Mouse (Mus musculus): ENCODE measurements around the gene Hbb-bh1. TPM values are rescaled to one million over a fixed set of nuclear protein-coding genes. Genes with fewer than 3 reads are reported as not detected.
"Not testable (repeated sequence)": the region's sequence is repeated elsewhere in the genome, so short reads cannot be mapped to it uniquely, and the experiment has no call there.

Gene Hbb-bh1
- polyA plus RNA-seq, 1 experiment from 2014 or later, result 2,995 TPM

DNA sequence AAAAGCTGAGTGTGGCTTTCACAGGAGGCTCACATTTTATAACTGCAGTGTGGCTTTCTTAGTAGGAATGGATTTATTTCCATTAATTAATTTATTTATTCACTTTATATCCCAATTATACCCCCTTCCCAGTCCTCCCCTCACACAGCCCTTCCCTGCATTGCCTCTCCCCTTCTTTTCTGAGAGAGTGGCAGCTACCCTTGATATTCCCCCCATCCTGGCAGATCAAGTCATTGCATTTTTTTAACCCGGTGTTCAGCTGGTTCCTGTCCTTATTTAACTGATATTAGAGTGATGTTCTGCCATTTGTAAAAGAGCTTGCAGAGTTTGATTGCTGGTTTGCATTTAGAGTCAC, 33.2 kb downstream of the Hbb-bh1 start:
- H3K27ac ChIP-seq (replicated peaks), result no peak overlapping the region
- no peak for DNase-seq (ENCODE audit: low spot score)
- H3K4me1 ChIP-seq, result no peaks in the 10 kb centered on the region
- 71% methylated on average over 1 of the region's 1 CpGs for WGBS
- H3K36me3 ChIP-seq (replicated peaks), result no peaks in the 10 kb centered on the region
- H3K9me3 ChIP-seq, result no peaks in the 10 kb centered on the region
- no peaks in the 10 kb centered on the region for H3K27me3 ChIP-seq (replicated peaks; ENCODE audit: low read depth, poor library complexity, severe bottlenecking)
- H3K4me3 ChIP-seq, result no peak overlapping the region

DNA sequence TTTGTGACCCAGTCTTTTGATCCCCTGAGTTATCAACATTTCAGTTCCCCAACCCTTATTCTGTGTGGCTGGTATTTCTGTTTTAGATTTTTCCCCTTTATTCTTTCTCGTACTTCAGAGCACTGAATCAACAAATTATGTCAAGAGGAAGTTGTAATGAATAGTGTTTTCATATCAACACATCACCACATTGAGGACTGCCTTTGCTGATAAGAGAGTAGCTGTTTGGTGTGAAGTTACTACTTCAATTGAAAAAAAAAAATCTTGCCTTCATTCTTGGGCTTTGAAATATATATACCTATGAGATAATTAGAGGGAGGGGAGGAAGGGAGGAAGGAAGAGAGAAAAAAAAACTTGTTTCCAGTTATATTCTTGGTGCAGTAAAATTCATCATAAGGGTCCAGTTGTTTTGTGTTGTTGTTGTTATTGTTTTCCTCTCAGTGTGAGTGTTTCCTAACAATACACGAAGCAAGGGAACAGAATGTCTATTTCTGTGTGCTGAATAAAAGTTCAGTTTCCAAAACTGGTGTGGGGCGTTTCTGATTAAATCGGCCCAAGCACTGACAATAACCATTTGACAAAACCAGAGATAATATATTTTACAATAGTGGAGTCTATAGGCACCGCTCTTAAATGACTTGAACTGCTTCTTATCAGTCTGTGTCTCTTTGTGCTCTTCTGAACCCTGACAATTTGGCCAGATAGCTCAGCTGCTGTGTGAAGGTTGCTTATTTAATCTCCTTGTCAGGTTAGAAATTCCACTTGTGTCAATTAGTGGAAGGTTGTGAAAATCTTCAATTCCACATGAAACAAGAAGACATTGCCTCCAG, 33.8 kb downstream of the Hbb-bh1 start:
- DNase-seq (ENCODE audit: low spot score), result no peak
- Histone ChIP-seq H3K4me1 (no peaks in the 10 kb centered on the region), H3K36me3 (replicated peaks) (no peaks in the 10 kb centered on the region), H3K4me3 (no peak overlapping the region), H3K27ac (replicated peaks) (no peak overlapping the region), H3K27me3 (replicated peaks; ENCODE audit: low read depth, poor library complexity, severe bottlenecking) (no peaks in the 10 kb centered on the region), H3K9me3 (no peaks in the 10 kb centered on the region)
- WGBS, result 79% methylated on average over 5 of the region's 5 CpGs

GRCm38 (mm10) chr7:103808120-103808519, 34.8 kb downstream of the Hbb-bh1 start:
- H3K9me3 ChIP-seq; H3K4me3 ChIP-seq; H3K4me1 ChIP-seq; H3K27ac ChIP-seq (replicated peaks); H3K36me3 ChIP-seq (replicated peaks); H3K27me3 ChIP-seq (replicated peaks; ENCODE audit: low read depth, poor library complexity, severe bottlenecking); DNase-seq (ENCODE audit: low spot score): not testable (repeated sequence)
- 73% methylated on average over 2 of the region's 2 CpGs for WGBS

GRCm38 (mm10) chr7:103806856-103807255, 36.1 kb downstream of the Hbb-bh1 start:
- DNase-seq (ENCODE audit: low spot score), result peak; percentile 18
- WGBS, result 68% methylated on average over 1 of the region's 1 CpGs
- Histone ChIP-seq H3K27ac (replicated peaks) (no peak overlapping the region), H3K9me3 (no peaks in the 10 kb centered on the region), H3K4me3 (no peak overlapping the region), H3K36me3 (replicated peaks) (no peaks in the 10 kb centered on the region), H3K27me3 (replicated peaks; ENCODE audit: low read depth, poor library complexity, severe bottlenecking) (no peaks in the 10 kb centered on the region), H3K4me1 (no peaks in the 10 kb centered on the region)

DNA sequence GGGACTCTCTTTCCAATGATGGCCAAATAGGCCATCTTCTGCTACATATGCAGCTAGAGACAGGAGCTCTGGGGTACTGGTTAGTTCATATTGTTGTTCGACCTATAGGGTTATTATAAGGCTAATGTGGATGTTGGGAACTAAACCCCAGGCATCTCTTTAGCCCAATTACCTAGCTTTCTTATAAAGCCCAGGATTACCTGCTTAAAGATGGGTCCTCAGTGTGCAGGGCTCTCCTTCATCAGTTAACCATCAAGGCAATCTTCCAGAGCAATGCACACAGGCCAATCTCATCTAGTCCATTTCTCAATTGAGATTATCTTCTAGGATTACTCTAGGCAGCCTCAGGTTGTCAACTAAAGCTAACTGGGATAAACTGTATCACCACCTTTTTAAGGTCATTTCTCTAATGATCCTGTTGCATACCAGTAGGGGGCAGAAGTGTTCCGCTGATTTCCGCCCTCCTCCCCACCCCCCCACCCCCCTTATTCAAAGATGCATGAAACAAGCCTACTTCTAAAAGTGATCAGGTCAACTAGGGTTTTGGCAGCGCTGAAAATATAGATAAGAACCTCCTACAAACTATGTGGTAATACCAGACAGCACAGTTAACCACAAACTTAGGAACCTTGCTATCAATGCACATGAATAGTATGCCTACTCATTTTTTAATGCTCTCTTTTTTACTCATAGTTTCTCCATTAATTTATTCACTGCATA, 50.1 kb downstream of the Hbb-bh1 start:
- Histone ChIP-seq H3K27ac (replicated peaks) (no peak overlapping the region), H3K4me3 (no peak overlapping the region), H3K27me3 (replicated peaks; ENCODE audit: low read depth, poor library complexity, severe bottlenecking) (no peaks in the 10 kb centered on the region), H3K4me1 (no peaks in the 10 kb centered on the region), H3K36me3 (replicated peaks) (no peaks in the 10 kb centered on the region), H3K9me3 (no peaks in the 10 kb centered on the region)
- no peak for DNase-seq (ENCODE audit: low spot score)
- WGBS, result 27% methylated on average over 4 of the region's 4 CpGs

GRCm38 (mm10) chr7:103791721-103792120, 51.2 kb downstream of the Hbb-bh1 start, which contains the start of gene Olfr67:
Gene Olfr67 (minus strand): TSS chr7:103791821.
- Histone ChIP-seq H3K4me1 (no peaks in the 10 kb centered on the region), H3K4me3 (no peak within 1 kb of the TSS), H3K9me3 (no peaks in the 10 kb centered on the region), H3K27ac (replicated peaks) (no peak within 1 kb of the TSS), H3K27me3 (replicated peaks; ENCODE audit: low read depth, poor library complexity, severe bottlenecking) (no peaks in the 10 kb centered on the region), H3K36me3 (replicated peaks) (no peaks in the 10 kb centered on the region)
- DNase-seq (ENCODE audit: low spot score), result no peak
- 82% methylated on average over 3 of the region's 3 CpGs for WGBS

Other genes with a start within 250 kb of the Hbb-bh1 start
- not detected in 2 replicates for gene Olfr619, start 242.6 kb downstream of the Hbb-bh1 start, polyA plus RNA-seq (2016; fragmentation: Nextera tagmentation; extraction: Ambion mirVana)
- gene Olfr620, start 230.6 kb downstream of the Hbb-bh1 start, polyA plus RNA-seq (2016; fragmentation: Nextera tagmentation; extraction: Ambion mirVana), result not detected in 2 replicates
- gene Olfr622, start 200.5 kb downstream of the Hbb-bh1 start, polyA plus RNA-seq (2016; fragmentation: Nextera tagmentation; extraction: Ambion mirVana), result not detected in 2 replicates
- not detected in 2 replicates for gene Olfr623, start 179.5 kb downstream of the Hbb-bh1 start, polyA plus RNA-seq (2016; fragmentation: Nextera tagmentation; extraction: Ambion mirVana)
- gene Olfr624, start 172.0 kb downstream of the Hbb-bh1 start, polyA plus RNA-seq (2016; fragmentation: Nextera tagmentation; extraction: Ambion mirVana), result 0.04 and 0.05 TPM in 2 replicates
- gene Olfr625-ps1, start 160.4 kb downstream of the Hbb-bh1 start, polyA plus RNA-seq (2016; fragmentation: Nextera tagmentation; extraction: Ambion mirVana), result not detected in 2 replicates
- not detected in 2 replicates for gene Olfr243, start 128.5 kb downstream of the Hbb-bh1 start, polyA plus RNA-seq (2016; fragmentation: Nextera tagmentation; extraction: Ambion mirVana)
- gene Olfr628, start 112.8 kb downstream of the Hbb-bh1 start, polyA plus RNA-seq (2016; fragmentation: Nextera tagmentation; extraction: Ambion mirVana), result not detected in 2 replicates
- not detected in 2 replicates for gene Olfr629, start 98.2 kb downstream of the Hbb-bh1 start, polyA plus RNA-seq (2016; fragmentation: Nextera tagmentation; extraction: Ambion mirVana)
- not detected in 2 replicates for gene Olfr630, start 85.8 kb downstream of the Hbb-bh1 start, polyA plus RNA-seq (2016; fragmentation: Nextera tagmentation; extraction: Ambion mirVana)
- not detected in 2 replicates for gene Olfr69, start 71.6 kb downstream of the Hbb-bh1 start, polyA plus RNA-seq (2016; fragmentation: Nextera tagmentation; extraction: Ambion mirVana)
- not detected in 2 replicates for gene Olfr68, start 63.5 kb downstream of the Hbb-bh1 start, polyA plus RNA-seq (2016; fragmentation: Nextera tagmentation; extraction: Ambion mirVana)
- gene Olfr67, start 51.3 kb downstream of the Hbb-bh1 start, polyA plus RNA-seq (2016; fragmentation: Nextera tagmentation; extraction: Ambion mirVana), result not detected in 2 replicates
- 142 and 287 TPM in 2 replicates for gene Hbb-bt, start 29.2 kb downstream of the Hbb-bh1 start, polyA plus RNA-seq (2016; fragmentation: Nextera tagmentation; extraction: Ambion mirVana)
- 53.2 and 94.1 TPM in 2 replicates for gene Hbb-bs, start 15.1 kb downstream of the Hbb-bh1 start, polyA plus RNA-seq (2016; fragmentation: Nextera tagmentation; extraction: Ambion mirVana)
- 0.29 TPM in 1 of 2 replicates, not detected in the other for gene Hbb-bh2, start 2.6 kb downstream of the Hbb-bh1 start, polyA plus RNA-seq (2016; fragmentation: Nextera tagmentation; extraction: Ambion mirVana)
- 6,247 and 7,270 TPM in 2 replicates for gene Hbb-y, start 10.1 kb upstream of the Hbb-bh1 start, polyA plus RNA-seq (2016; fragmentation: Nextera tagmentation; extraction: Ambion mirVana)
- not detected in 2 replicates for gene Olfr66, start 43.1 kb upstream of the Hbb-bh1 start, polyA plus RNA-seq (2016; fragmentation: Nextera tagmentation; extraction: Ambion mirVana)
- gene Olfr64, start 51.3 kb upstream of the Hbb-bh1 start, polyA plus RNA-seq (2016; fragmentation: Nextera tagmentation; extraction: Ambion mirVana), result not detected in 2 replicates
- not detected in 2 replicates for gene Olfr65, start 60.3 kb upstream of the Hbb-bh1 start, polyA plus RNA-seq (2016; fragmentation: Nextera tagmentation; extraction: Ambion mirVana)
- not detected in 2 replicates for gene Olfr631, start 85.7 kb upstream of the Hbb-bh1 start, polyA plus RNA-seq (2016; fragmentation: Nextera tagmentation; extraction: Ambion mirVana)
- not detected in 2 replicates for gene Olfr632, start 91.2 kb upstream of the Hbb-bh1 start, polyA plus RNA-seq (2016; fragmentation: Nextera tagmentation; extraction: Ambion mirVana)
- gene Olfr633, start 101.3 kb upstream of the Hbb-bh1 start, polyA plus RNA-seq (2016; fragmentation: Nextera tagmentation; extraction: Ambion mirVana), result 0.05 TPM in 1 of 2 replicates, not detected in the other
- gene Olfr635, start 128.0 kb upstream of the Hbb-bh1 start, polyA plus RNA-seq (2016; fragmentation: Nextera tagmentation; extraction: Ambion mirVana), result 0.02 TPM in 1 of 2 replicates, not detected in the other
- gene Olfr638, start 155.6 kb upstream of the Hbb-bh1 start, polyA plus RNA-seq (2016; fragmentation: Nextera tagmentation; extraction: Ambion mirVana), result not detected in 2 replicates
- gene Olfr639, start 174.1 kb upstream of the Hbb-bh1 start, polyA plus RNA-seq (2016; fragmentation: Nextera tagmentation; extraction: Ambion mirVana), result 0.02 TPM in 1 of 2 replicates, not detected in the other
- gene Olfr640, start 182.4 kb upstream of the Hbb-bh1 start, polyA plus RNA-seq (2016; fragmentation: Nextera tagmentation; extraction: Ambion mirVana), result not detected in 2 replicates
- gene Olfr641, start 192.3 kb upstream of the Hbb-bh1 start, polyA plus RNA-seq (2016; fragmentation: Nextera tagmentation; extraction: Ambion mirVana), result not detected in 2 replicates
- gene Olfr642, start 209.5 kb upstream of the Hbb-bh1 start, polyA plus RNA-seq (2016; fragmentation: Nextera tagmentation; extraction: Ambion mirVana), result not detected in 2 replicates
- not detected in 2 replicates for gene 4930516K23Rik, start 218.3 kb upstream of the Hbb-bh1 start, polyA plus RNA-seq (2016; fragmentation: Nextera tagmentation; extraction: Ambion mirVana)
- gene Olfr644, start 228.7 kb upstream of the Hbb-bh1 start, polyA plus RNA-seq (2016; fragmentation: Nextera tagmentation; extraction: Ambion mirVana), result not detected in 2 replicates
- gene Olfr645, start 242.3 kb upstream of the Hbb-bh1 start, polyA plus RNA-seq (2016; fragmentation: Nextera tagmentation; extraction: Ambion mirVana), result not detected in 2 replicates

Measured in embryonic facial prominence, embryonic 10.5 days (tissue).